Comparison of ENCODE assay signal across 10 mouse cellular contexts in genomic region chr11:117786294-117786693, GRCm38 (mm10). TPM values are rescaled to one million over a fixed set of nuclear protein-coding genes. Genes with fewer than 3 reads are reported as not detected.
DNase-seq lines count a peak whose midpoint lies in the region; ATAC-seq and TF ChIP-seq lines count a peak whose summit lies in the region.
"Had no signal": no experiment of that assay in that cellular context is flagged by ENCODE, and none has a peak within 500 bp of the region (broad histone marks: within the 10 kb centered on the region; RNA-seq: fewer than 3 reads in every experiment).

No protein-coding gene starts in this region.

- peak; percentile 64 to 84 for DNase-seq in adrenal gland, adult (ENCODE audit: inconsistent age in 2 of 2, low spot score in 1 of 2)
- no peak for DNase-seq in adrenal gland, adult 8-10 months
- DNase-seq in ovary, postnatal 36 days (ENCODE audit: low spot score): peak; percentile 60
- no peak for DNase-seq in ovary, postnatal 10 days (ENCODE audit: low spot score)
- DNase-seq in embryo, embryonic 10.5 days (ENCODE audit: low spot score): peak; percentile 77
- peak; percentile 75 for DNase-seq in lung, postnatal 14 days
- peak; percentile 82 for DNase-seq in stomach, postnatal 0 days (ENCODE audit: low spot score)

- H3K4me1 ChIP-seq in kidney, embryonic 15.5 days: peaks cover 43% of the 10 kb centered on the region
- H3K4me1 ChIP-seq in stomach, postnatal 0 days (replicated peaks; ENCODE audit: control insufficient read depth, insufficient read depth): peaks cover 6% of the 10 kb centered on the region

- peaks cover 8% of the 10 kb centered on the region; the same call in 1 of the 2 replicates for H3K27me3 ChIP-seq in kidney, embryonic 15.5 days
- no peaks in the 10 kb centered on the region for H3K27me3 ChIP-seq in stomach, postnatal 0 days (ENCODE audit: control insufficient read depth, insufficient read depth, low read length)

- 0 out of 2 replicates have a peak overlapping the region, but pooled peaks have one; percentile 15 for H3K9ac ChIP-seq in kidney, embryonic 15.5 days
- H3K9ac ChIP-seq in stomach, postnatal 0 days (ENCODE audit: low read length): no peak overlapping the region
- H3K9ac ChIP-seq: heart, embryonic 13.5 days had no signal

- no peak overlapping the region for H3K27ac ChIP-seq in kidney, embryonic 15.5 days
- no peak overlapping the region for H3K27ac ChIP-seq in stomach, postnatal 0 days (replicated peaks)
- H3K27ac ChIP-seq: heart, embryonic 13.5 days had no signal

- TF ChIP-seq CTCF in stomach, postnatal 0 days (IDR thresholded peaks at IDR 0.05; ENCODE audit: low read depth): peak; percentile 82

- no peaks in the 10 kb centered on the region for H3K36me3 ChIP-seq in kidney, embryonic 15.5 days
- H3K36me3 ChIP-seq in stomach, postnatal 0 days (ENCODE audit: control insufficient read depth, insufficient read depth, low read length): no peaks in the 10 kb centered on the region
- H3K36me3 ChIP-seq: heart, embryonic 13.5 days had no signal

- ATAC-seq in kidney, embryonic 15.5 days (replicated peaks; ENCODE audit: low FRiP score): no peak
- ATAC-seq in stomach, postnatal 0 days (ENCODE audit: low FRiP score, low TSS enrichment): no peak

- no peak overlapping the region for H3K4me2 ChIP-seq in kidney, embryonic 15.5 days
- no peak overlapping the region for H3K4me2 ChIP-seq in stomach, postnatal 0 days (replicated peaks; ENCODE audit: low read depth)
- H3K4me2 ChIP-seq: heart, embryonic 13.5 days had no signal

- no peak overlapping the region for H3K4me3 ChIP-seq in kidney, embryonic 15.5 days (replicated peaks)
- no peak overlapping the region for H3K4me3 ChIP-seq in stomach, postnatal 0 days (ENCODE audit: low read depth, low read length)
- H3K4me3 ChIP-seq: heart, embryonic 13.5 days; myocyte had no signal

- no peaks in the 10 kb centered on the region for H3K9me3 ChIP-seq in kidney, embryonic 15.5 days (replicated peaks)
- no peaks in the 10 kb centered on the region for H3K9me3 ChIP-seq in stomach, postnatal 0 days (ENCODE audit: control insufficient read depth, low read length)
- H3K9me3 ChIP-seq: heart, embryonic 13.5 days had no signal

- WGBS in kidney, embryonic 15.5 days: 6% methylated on average over 10 of the region's 10 CpGs
- WGBS in stomach, postnatal 0 days: 20% methylated on average over 10 of the region's 10 CpGs

- TF ChIP-seq EP300 in stomach, postnatal 0 days (optimal IDR thresholded peaks at IDR 0.05): no peak

RNA-seq across cellular contexts. Expression of gene Tmc6, which starts 4.3 kb away (rescaled TPM):
- 10 to 100 TPM; 28.2 to 50.0 (median 40.7) TPM for total RNA-seq in adrenal gland, adult 8-10 months (2022)
- 36.2 and 37.5 TPM in 2 replicates for polyA plus RNA-seq in kidney, embryonic 15.5 days (2015; fragmentation: Nextera tagmentation; extraction: Ambion mirVana)
- 21.0 and 24.1 TPM in 2 replicates for polyA plus RNA-seq in stomach, postnatal 0 days (2015; fragmentation: Nextera tagmentation; extraction: Ambion mirVana)

RNA-seq across cellular contexts. Expression of gene Tmc8, which starts 4.4 kb away (rescaled TPM):
- total RNA-seq in adrenal gland, adult 8-10 months (2022): 1 to 10 TPM; 1.5 to 3.3 (median 3.0) TPM
- polyA plus RNA-seq in kidney, embryonic 15.5 days (2015; fragmentation: Nextera tagmentation; extraction: Ambion mirVana): 2.7 and 3.6 TPM in 2 replicates
- polyA plus RNA-seq in stomach, postnatal 0 days (2015; fragmentation: Nextera tagmentation; extraction: Ambion mirVana): 8.9 and 10.0 TPM in 2 replicates

RNA-seq across cellular contexts. Expression of gene 6030468B19Rik, which starts 11.2 kb away (rescaled TPM):
- not detected for total RNA-seq in adrenal gland, adult 8-10 months (2022)
- polyA plus RNA-seq in kidney, embryonic 15.5 days (2015; fragmentation: Nextera tagmentation; extraction: Ambion mirVana): 0.36 and 1.7 TPM in 2 replicates
- polyA plus RNA-seq in stomach, postnatal 0 days (2015; fragmentation: Nextera tagmentation; extraction: Ambion mirVana): 0.12 TPM in 1 of 2 replicates, not detected in the other
- polyA plus RNA-seq: myocyte had no signal

RNA-seq across cellular contexts. Expression of gene Gm20708, which starts 23.2 kb away (rescaled TPM):
- 1 to 10 TPM in 2 of 4 experiments, under 1 TPM in 2; 0.59 to 3.4 (median 1.3) TPM for total RNA-seq in adrenal gland, adult 8-10 months (2022)
- 0.54 and 0.91 TPM in 2 replicates for polyA plus RNA-seq in kidney, embryonic 15.5 days (2015; fragmentation: Nextera tagmentation; extraction: Ambion mirVana)
- 0.18 and 0.24 TPM in 2 replicates for polyA plus RNA-seq in stomach, postnatal 0 days (2015; fragmentation: Nextera tagmentation; extraction: Ambion mirVana)

RNA-seq across cellular contexts. Expression of gene Syngr2, which starts 23.2 kb away (rescaled TPM):
- total RNA-seq in adrenal gland, adult 8-10 months (2022): 100 to 1,000 TPM in 2 of 4 experiments, 10 to 100 TPM in 2; 86.0 to 110 (median 103) TPM
- 78.0 and 80.5 TPM in 2 replicates for polyA plus RNA-seq in kidney, embryonic 15.5 days (2015; fragmentation: Nextera tagmentation; extraction: Ambion mirVana)
- 165 and 183 TPM in 2 replicates for polyA plus RNA-seq in stomach, postnatal 0 days (2015; fragmentation: Nextera tagmentation; extraction: Ambion mirVana)

Comparison
In these comparisons a context has a peak if more than half of its experiments do, and no peak if none do; other contexts are left out.
1. DNase-seq: peak in adrenal gland, adult (2 of 2), ovary, postnatal 36 days (single experiment), embryo, embryonic 10.5 days (single experiment), lung, postnatal 14 days (single experiment) and stomach, postnatal 0 days (single experiment); none in adrenal gland, adult 8-10 months (single experiment) and ovary, postnatal 10 days (single experiment).